Mouse (Mus musculus) gastrocnemius, postnatal 25 days (tissue): ENCODE data around the gene Olfr1135. TPM values are rescaled to one million over a fixed set of nuclear protein-coding genes. Genes with fewer than 3 reads are reported as not detected.

Experiments
- DNase-seq: peaks from one replicate; pipeline ENCODE4 v3.0.0; 2022
- long read RNA-seq, 2 experiments: library from polyadenylated mRNA; stranded (forward); transcript quantifications; one replicate each; pipeline ENCODE4 v2.0.0; 2021
- total RNA-seq, 2 experiments: library from RNA; stranded (reverse); gene quantifications; 1 replicate in 1 of 2; 2 replicates in 1 of 2; pipeline ENCODE4 v1.2.3; 2021

Gene Olfr1135
- not detected for total RNA-seq
- long read RNA-seq, experiment 1: 0 reads
- long read RNA-seq, experiment 2: 0 reads

- no peak for DNase-seq
Measured at GRCm38 (mm10) chr2:87673564-87673963, at the start of gene Olfr1135. Gene Olfr1135 (minus strand): TSS chr2:87673664.

- no peak for DNase-seq
Measured at GRCm38 (mm10) chr2:87713079-87713478, 39.6 kb upstream of the Olfr1135 start, which contains the start of gene Olfr1137. Gene Olfr1137 (minus strand): TSS chr2:87713179.

DNA sequence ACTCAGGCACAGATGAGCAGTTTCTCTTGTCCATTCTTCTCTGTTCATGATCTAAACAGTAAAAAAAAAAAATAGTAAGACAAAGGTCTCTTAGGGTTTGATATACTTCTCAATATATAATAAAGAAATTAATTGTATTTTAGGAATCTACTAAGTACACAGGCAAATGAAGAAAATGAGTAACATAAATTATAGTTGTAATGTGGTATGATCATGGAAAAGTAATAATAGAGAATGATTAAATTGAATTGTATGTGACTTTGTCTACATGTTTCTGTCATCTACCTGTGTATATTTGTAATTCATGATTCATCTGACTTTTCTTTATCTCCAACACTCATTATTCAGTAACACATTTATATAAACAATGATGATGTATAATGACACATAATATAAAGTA lies 20.4 kb upstream of the Olfr1135 start, which contains the start of gene Olfr1136:
Gene Olfr1136, minus strand, starts transcription at position 101 of the 400 bp plus-strand sequence.
- DNase-seq: no peak

GRCm38 (mm10) chr2:87658360-87658759 lies 15.1 kb downstream of the Olfr1135 start, which contains the start of gene Olfr1134:
Gene Olfr1134 (minus strand): TSS chr2:87658460.
- DNase-seq: no peak

DNA sequence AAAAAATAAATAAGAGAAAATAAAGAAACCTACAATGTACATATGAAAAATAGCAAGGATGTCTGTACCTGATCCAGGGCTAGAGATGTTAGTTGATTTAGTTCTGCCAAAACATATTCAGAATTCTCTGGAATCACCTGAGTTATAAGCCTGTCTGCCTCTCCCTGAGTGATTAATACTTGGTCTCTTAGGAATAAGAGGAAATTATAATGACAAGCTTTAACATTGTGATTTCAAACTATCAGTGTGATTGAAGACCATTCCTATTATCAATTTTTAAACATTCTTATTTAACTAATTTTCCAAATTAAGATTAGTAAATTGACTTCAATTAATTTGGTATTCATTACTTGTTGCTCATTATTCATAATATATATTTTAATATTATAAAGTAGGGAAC lies 26.2 kb downstream of the Olfr1135 start, which contains the start of gene Olfr1133:
Gene Olfr1133, minus strand, starts transcription at position 101 of the 400 bp plus-strand sequence.
- no peak for DNase-seq

DNA sequence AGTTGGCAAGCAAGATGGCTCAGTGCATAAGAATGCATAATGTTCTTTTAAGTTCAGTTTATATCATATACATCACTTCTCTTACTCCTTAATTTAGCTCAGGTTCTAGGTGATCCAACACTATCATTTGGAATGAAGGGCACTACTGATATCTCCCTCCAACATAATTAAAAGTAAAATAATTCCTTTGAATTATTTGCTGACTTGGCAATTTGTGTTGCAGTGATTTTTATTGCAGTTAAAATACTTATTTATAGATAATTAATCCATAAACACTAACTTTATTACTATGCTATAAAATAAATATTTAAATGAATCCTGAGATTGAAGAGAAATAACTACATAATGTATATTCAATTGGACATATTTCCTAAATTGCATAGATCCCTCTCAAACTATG lies 31.0 kb downstream of the Olfr1135 start:
- DNase-seq: no peak

DNA sequence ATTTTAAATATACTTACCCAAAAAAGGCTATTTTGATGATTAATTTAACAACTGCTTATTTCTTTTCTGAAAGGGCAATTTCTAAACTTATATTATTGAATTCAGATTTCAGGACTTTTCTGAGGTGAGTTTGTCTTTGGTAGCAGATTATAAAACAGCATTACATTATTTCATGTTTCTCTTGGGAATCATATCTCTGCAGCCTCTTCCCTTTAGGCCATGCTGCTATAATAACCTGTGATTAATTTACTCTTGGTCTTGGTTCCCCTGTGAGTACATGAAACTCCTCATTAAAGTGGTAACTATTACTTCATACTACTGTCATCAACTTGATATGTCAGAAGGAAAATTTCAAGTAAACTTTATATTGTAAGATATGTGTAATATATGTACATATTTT lies 36.0 kb downstream of the Olfr1135 start, which contains the start of gene Olfr1132:
Gene Olfr1132, minus strand, starts transcription at position 101 of the 400 bp plus-strand sequence.
- no peak for DNase-seq

GRCm38 (mm10) chr2:87626804-87627203 lies 46.7 kb downstream of the Olfr1135 start, which contains the start of gene Olfr1131:
Gene Olfr1131 (plus strand): TSS chr2:87627104.
- DNase-seq: no peak

Other genes starting within 250 kb of the Olfr1135 start
- not detected for gene Olfr1124, start 243.4 kb downstream of the Olfr1135 start, total RNA-seq
- not detected for gene Olfr1126, start 219.7 kb downstream of the Olfr1135 start, total RNA-seq
- not detected for gene Pramel7, start 176.6 kb downstream of the Olfr1135 start, total RNA-seq
- not detected for gene Pramel6, start 167.1 kb downstream of the Olfr1135 start, total RNA-seq
- gene Olfr153, start 141.9 kb downstream of the Olfr1135 start, total RNA-seq: not detected
- gene Olfr1128, start 128.1 kb downstream of the Olfr1135 start, total RNA-seq: not detected
- not detected for gene Olfr1129, start 99.8 kb downstream of the Olfr1135 start, total RNA-seq
- gene Olfr1130, start 67.5 kb downstream of the Olfr1135 start, total RNA-seq: not detected
- gene Olfr1131, start 46.6 kb downstream of the Olfr1135 start, total RNA-seq: not detected
- not detected for gene Olfr1132, start 36.1 kb downstream of the Olfr1135 start, total RNA-seq
- not detected for gene Olfr1133, start 26.3 kb downstream of the Olfr1135 start, total RNA-seq
- gene Olfr1134, start 15.2 kb downstream of the Olfr1135 start, total RNA-seq: not detected
- gene Olfr1136, start 20.3 kb upstream of the Olfr1135 start, total RNA-seq: not detected
- not detected for gene Olfr1137, start 39.5 kb upstream of the Olfr1135 start, total RNA-seq
- not detected for gene Olfr1138, start 66.3 kb upstream of the Olfr1135 start, total RNA-seq
- not detected for gene Olfr1140, start 70.1 kb upstream of the Olfr1135 start, total RNA-seq
- not detected for gene Olfr1141, start 80.3 kb upstream of the Olfr1135 start, total RNA-seq
- gene Olfr152, start 105.8 kb upstream of the Olfr1135 start, total RNA-seq: not detected
- gene Olfr1143, start 126.9 kb upstream of the Olfr1135 start, total RNA-seq: not detected
- gene Olfr1145, start 136.2 kb upstream of the Olfr1135 start, total RNA-seq: not detected
- not detected for gene Olfr1148, start 156.9 kb upstream of the Olfr1135 start, total RNA-seq
- gene Olfr1150-ps1, start 170.3 kb upstream of the Olfr1135 start, total RNA-seq: not detected
- gene Olfr1151, start 182.2 kb upstream of the Olfr1135 start, total RNA-seq: not detected
- not detected for gene Olfr1152, start 192.8 kb upstream of the Olfr1135 start, total RNA-seq
- gene Olfr1153, start 221.3 kb upstream of the Olfr1135 start, total RNA-seq: not detected
- gene Olfr1154, start 231.5 kb upstream of the Olfr1135 start, total RNA-seq: not detected